Mouse (Mus musculus): ENCODE results near the gene Tmem232. TPM values are rescaled to one million over a fixed set of nuclear protein-coding genes. Genes with fewer than 3 reads are reported as not detected.

Gene Tmem232
- not detected for total RNA-seq (2023)

DNA sequence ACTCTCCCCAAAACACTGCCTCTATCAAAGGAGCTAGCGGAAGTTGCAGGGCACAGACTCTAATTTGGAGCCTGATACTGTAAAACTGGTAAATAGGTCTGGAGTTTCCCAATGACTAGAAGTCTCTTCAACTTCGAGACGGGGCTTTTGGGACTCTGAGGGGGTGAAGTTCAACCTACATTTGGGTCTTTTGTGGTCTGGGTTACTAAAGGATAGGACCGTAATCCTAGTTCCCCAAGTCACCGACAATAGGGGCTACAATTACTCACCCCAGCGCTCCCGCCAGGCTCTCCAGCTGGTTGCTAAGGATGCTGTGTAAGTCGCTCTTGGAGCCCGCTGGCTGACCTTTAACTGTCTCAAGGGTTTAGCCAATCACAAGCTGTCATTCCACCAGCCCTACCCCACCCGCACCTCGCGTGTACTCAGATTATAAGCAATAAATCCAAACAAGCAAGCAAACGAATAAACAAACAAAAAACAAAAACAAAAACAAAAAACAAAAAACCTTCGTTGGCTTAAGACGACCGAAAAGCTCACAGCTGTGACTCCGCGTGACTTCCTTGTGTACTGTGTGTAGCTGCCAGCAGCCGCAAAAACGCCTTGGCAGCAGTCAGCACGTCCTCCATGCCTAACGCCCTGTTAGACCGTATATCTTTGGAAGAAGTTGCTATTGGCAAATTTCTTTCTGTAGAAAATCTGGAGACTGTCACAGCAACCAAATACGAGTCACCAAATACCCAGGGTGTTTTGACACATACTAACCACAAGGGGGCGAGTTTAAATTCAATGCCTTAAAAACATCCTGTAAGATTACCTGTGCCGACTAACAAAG is at the start of gene Tmem232:
Gene Tmem232, minus strand, starts transcription at position 342 of the 832 bp plus-strand sequence.

Other genes starting within 250 kb of the Tmem232 start
- 75.2 TPM for gene Vapa, start 72.8 kb upstream of the Tmem232 start, total RNA-seq (2023)
- not detected for gene Txndc2, start 101.4 kb upstream of the Tmem232 start, total RNA-seq (2023)
- gene Rab31, start 232.0 kb upstream of the Tmem232 start, total RNA-seq (2023): 2.2 TPM
- gene Ppp4r1, start 241.8 kb upstream of the Tmem232 start, total RNA-seq (2023): 66.6 TPM

Measured in CD4-positive naive resting alpha-beta T cell, adult 57 days (primary cell).